Mouse (Mus musculus): ENCODE measurements at regions not wholly inside any gene's neighbourhood (a gene's known extent, or its start where the extent isn't known, plus 50 kb on each side); places are given as distances from the start of the nearest gene placed in this dataset.

- no peak for ATAC-seq (replicated peaks; ENCODE audit: poor library complexity)
Observed at GRCm38 (mm10) chr19:26550299-26550698, 54.6 kb upstream of the Smarca2 start.

Measured in megakaryocyte progenitor cell, adult 5-6 weeks (primary cell).